Mouse (Mus musculus) frontal cortex, postnatal 10 days (tissue): ENCODE measurements around the gene Hyal1.

Experiments used
- DNase-seq, 2 experiments: peaks; one replicate each; pipeline ENCODE4 v3.0.0; 2022; ENCODE audit warnings: low spot score in 2 of 2, mixed read lengths in 1 of 2

Gene Hyal1

DNA sequence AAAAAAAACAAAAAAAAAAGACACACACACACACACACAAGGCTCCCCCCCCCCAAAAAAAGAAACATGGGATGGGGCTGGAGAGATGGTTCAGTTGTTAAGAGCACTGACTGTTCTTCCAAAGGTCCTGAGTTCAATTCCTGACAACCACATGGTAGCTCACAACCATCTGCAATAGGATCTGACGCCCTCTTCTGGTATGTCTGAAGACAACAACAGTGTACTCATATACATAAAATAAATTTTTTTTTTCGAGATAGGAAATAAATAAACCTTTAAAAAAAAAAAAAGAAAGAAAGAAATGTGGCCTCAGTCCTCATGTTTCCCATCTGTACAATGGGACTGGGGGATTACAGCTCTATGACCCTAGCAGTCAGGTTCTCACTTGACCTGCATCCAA is 40.7 kb downstream of the Hyal1 start:
- DNase-seq = no peak

DNA sequence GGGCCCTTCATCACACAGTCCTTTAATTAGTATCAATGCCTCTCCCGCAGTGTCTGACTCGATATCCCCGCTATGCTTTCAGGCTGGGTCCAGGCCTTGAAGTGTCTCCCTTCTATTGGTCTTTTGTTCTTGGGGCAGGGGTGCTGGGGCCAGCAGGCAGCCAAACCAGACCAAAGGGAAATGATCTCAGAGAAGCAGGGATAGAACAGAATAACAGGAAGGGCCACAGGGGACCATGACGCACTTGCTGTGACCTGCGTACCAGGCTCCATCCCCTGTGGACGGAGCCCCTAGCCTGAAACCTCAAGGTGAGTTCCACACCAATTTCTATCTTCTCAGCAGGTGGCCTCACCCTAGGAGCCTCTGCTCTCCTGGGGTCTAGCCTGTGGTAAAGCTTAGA is 41.4 kb downstream of the Hyal1 start:
- no peak for DNase-seq

- no peak for DNase-seq
Measured at GRCm38 (mm10) chr9:107618778-107619545, 42.2 kb downstream of the Hyal1 start.

- no peak for DNase-seq
Measured at GRCm38 (mm10) chr9:107619546-107619879, 42.8 kb downstream of the Hyal1 start.

- no peak for DNase-seq
Measured at GRCm38 (mm10) chr9:107620954-107621353, 44.2 kb downstream of the Hyal1 start.

GRCm38 (mm10) chr9:107624539-107624938 is 47.8 kb downstream of the Hyal1 start:
- DNase-seq = no peak

DNA sequence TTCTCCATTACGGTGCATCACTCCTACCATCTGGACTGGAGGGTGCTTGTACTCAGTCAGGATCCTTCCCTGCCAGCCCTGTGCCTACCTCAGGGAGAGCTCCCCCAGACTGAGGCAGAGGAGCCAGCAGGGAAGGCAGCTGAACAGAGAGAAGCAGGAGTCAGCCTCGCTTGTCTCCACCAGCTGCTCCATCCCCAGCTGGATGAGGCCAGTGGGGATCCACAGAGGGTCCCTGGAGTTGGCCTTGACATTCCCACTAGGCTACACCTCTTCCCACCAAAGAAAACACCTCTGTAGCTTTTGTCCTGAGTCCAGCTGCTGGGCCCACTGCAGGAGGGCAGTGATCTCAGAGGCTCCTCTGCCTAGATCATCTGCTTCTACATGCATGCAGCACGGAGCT is 48.2 kb downstream of the Hyal1 start:
- DNase-seq = no peak

DNA sequence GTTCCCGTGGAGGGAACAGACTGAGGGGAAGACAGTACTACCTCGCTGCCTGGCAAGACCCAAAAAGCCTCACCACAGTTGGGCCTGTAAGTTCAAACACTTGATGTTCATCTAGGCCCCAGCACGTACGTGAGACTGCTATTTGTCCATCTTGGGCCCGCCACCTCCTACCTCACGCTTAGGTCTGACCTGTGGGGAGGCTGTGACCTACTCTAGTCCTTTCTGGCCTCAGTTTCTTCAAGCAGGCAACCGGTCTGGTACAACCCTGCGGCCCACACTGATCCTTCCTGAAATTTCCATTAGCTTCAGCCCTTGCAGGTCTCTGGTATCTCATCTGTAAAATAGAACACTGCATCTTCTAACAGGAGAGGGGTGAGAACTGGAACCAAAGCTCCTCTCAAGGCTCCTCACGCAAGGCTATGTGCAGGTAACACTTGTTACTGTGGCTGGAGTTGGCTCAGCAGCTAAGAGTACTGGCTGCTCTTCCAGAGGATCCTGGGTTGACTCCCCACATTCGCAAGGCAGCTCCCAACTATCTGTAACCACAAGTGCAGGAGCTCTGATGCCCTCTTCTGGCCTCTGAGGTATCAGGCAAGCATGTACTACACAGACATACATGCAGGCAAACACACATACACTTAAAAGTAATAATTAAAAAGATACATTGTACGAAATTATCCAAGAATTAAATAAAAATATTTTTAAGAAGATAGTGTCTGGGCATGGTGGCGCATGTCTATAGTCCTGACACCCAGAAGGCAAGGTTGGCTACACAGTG is 48.8 kb downstream of the Hyal1 start:
- DNase-seq = no peak

- DNase-seq = no peak
Measured at GRCm38 (mm10) chr9:107626158-107626843, 49.6 kb downstream of the Hyal1 start.

GRCm38 (mm10) chr9:107626844-107627277 is 50.1 kb downstream of the Hyal1 start:
- peak; percentile 83 to 86 for DNase-seq

DNA sequence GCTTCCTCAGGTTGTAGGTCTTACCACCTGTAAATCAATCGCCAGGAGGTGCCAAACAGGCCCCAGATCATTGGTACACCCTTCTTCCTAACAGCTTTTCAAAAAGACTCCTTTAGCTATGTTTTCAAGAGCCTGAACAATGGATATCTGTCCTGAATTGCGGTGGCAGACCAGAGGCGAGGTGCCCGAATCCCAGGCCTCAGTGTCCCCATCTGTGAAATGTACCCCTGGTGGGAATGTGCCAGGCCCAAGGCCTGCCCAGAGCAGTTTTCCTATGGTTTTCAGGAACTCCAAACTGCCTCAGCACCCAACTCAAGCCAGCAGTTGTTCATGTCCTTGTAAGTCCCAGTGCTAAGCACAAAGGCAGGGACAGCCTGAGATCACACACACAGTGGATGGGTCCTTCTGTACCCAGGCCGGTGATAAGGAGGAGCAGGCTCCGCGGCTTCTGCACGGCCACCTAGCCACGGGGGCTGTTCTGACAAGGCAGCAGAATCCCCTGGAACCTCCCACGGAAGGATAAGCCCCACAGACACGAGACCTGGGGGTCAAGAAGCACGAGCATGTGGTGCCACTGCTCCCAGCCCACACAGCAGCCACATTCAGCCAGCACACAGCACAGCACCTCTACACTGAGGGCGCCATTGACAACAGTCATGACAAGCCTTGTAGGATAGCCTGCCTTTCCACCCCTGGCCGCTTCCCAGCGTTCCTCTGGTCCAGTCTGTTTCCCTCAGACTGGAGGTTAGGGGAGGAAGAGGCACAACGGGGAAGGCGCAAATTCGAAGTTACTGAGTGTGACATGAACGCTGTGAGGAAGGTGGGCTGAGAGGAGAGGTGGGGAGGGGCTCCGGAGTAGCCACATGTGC is 50.9 kb downstream of the Hyal1 start:
- DNase-seq = no peak

DNA sequence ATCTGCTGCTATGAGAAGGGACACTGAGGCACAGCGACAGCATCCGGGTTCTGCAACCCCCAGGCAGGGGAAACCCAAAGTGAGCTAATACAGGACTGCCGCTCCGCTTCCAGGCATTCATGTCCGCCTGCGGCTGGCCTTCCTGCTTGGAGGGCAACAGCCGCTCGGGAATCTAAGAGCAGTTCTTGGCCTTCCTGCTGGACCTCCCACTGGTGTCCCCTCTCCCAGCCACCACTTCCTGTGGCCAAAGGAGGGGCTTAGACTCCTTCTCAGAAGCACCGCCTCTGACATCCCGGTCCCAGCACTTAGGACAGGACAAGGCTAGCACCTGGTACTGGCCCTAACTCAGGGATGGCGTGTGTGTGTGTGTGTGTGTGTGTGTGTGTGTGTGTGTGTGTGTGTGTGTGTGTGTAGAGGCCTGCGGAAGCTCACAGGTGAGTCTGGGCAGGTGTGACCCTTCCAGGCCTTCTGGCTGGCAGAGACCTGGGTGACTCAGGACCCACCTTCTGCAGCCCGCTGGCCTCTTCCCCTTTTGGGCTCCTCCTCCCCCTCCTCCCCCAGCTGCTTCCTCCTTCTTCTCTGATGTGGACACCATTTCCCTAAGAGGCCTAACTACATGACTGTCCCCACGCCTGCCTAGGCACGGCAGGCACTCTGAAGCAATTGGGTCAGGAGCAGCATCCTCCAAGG is 52.1 kb downstream of the Hyal1 start:
- DNase-seq = no peak

DNA sequence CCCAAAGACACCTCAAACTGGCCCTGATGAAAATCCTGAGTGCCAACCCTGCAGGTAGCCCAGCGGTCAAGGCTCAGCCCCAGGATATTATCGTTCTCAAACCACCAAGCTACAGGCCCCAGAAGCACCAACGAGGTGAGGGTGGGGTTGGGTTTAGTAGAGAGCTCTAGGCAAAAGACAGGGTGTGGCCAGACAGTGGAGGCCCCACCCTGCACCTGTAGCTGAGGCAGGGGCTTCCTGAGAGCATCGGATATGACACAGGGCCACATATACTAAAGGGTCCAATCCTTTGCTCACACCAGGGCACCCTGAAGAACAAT is 52.6 kb downstream of the Hyal1 start:
- DNase-seq = no peak

- peak in 1 of 2 experiments; percentile 37 for DNase-seq
Measured at GRCm38 (mm10) chr9:107629901-107630425, 53.2 kb downstream of the Hyal1 start.

DNA sequence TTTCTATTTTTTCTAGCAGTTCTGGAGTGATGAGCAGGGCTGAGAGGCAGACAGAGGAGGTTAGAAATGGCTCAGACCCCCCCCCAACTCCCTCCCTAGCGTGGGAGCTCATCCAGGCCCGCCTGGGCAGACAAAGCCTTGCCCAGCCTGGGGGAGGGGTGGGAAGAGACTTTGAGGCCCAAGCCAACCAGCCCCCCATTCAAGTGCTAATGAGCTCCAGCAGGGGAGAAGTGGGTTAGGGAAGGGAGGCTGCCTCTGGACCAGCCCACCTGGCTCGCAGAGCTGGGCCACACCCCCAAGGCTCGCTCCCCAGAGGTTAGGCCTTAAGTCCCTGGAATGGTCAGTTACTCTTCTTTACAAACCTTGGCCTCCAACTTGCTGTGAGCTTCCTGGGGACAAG is 53.8 kb downstream of the Hyal1 start:
- peak; percentile 68 to 78 for DNase-seq
